Mouse (Mus musculus) small intestine, adult 2 months (tissue): ENCODE measurements around the gene Elovl5.

ENCODE experiments used
- CTCF ChIP-seq: fragments of 200-500 bp; IDR thresholded peaks from 2 replicates; pipeline ENCODE4 v1.5.1; 2012; ENCODE audit warnings: low read depth, mild to moderate bottlenecking, control low read depth, inconsistent platforms, low read length, moderate library complexity, mixed read lengths; ENCODE audit not compliant: insufficient replicate concordance, insufficient read length; ENCODE audit errors: extremely low read depth
- POLR2A ChIP-seq: fragments of 200-500 bp; IDR thresholded peaks from 2 replicates; pipeline ENCODE4 v1.6.1; 2012; ENCODE audit warnings: low read depth, mild to moderate bottlenecking, control low read depth, inconsistent platforms, low read length, moderate library complexity

DNA sequence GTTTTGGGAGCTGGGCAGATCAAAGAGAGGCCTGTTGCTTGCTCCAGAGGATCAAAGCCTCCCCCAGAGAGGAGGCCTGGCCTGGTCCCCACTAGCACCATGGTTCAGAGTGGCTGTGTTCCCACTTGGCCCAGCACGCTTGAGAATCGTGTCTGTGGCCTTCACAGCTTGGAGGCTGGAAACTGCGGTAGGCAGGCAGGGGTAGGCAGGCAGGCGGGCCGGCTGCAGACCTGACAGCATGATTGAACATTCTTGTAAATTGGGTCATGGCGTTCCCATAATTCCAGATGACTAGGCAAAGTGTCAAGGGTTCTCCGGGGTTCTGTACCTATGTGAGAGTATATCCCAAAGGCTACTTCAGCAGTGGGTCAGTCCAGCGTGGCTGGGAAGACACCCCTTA lies 35.9 kb downstream of the Elovl5 start:
- TF ChIP-seq CTCF (no peak), POLR2A (no peak)
